Mouse (Mus musculus) neural tube, postnatal 0 days (tissue): ENCODE data around the gene Gm42417. TPM values are rescaled to one million over a fixed set of nuclear protein-coding genes. Genes with fewer than 3 reads are reported as not detected.

ENCODE experiments used
- microRNA-seq: library from miRNA; unstranded; fragments of <30 nt; microRNA quantifications from one replicate; pipeline ENCODE4, GENCODE M21; 2016
- polyA plus RNA-seq: library from polyadenylated mRNA; unstranded; fragments of >200 nt; fragmentation: Nextera tagmentation; extraction: Ambion mirVana; gene quantifications from 2 replicates; pipeline ENCODE4 v1.2.1, GENCODE M21; 2015

Gm42417 gene
- 1.0 TPM in 1 of 2 replicates, not detected in the other for polyA plus RNA-seq

DNA sequence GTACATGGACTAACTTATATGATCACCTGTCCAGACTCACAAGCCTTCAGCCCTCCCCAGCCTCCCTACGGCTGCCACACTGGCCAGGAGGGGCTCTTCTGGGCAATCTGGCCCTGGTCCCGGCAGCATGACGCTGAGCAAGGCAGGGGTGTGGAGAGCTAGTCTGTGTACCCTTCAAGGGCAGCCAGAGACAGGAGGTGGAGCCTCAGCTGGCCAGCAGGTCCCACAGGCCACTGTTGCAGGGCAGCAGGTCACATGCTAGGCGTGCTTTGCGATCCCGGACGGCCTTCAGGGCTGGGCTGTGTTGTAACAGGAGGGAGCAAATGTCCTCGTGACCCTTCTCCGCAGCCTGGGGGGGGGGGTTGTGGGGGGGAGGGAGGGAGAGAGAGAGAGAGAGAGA, at the start of gene Gm42417:
TSS of gene Gm42417 (minus strand) at position 244 of the 400 bp plus-strand sequence.

GRCm38 (mm10) chr1:36558031-36558993, 19.1 kb upstream of the Gm42417 start, which contains the start of gene Sema4c:
Sema4c (minus strand) TSS chr1:36558349.

GRCm38 (mm10) chr1:36546888-36547471, 7.8 kb upstream of the Gm42417 start, which contains the start of gene Ankrd39:
Ankrd39 (minus strand) TSS chr1:36547445.

GRCm38 (mm10) chr1:36536783-36537182, 2.4 kb downstream of the Gm42417 start, which contains the start of gene Ankrd23:
Ankrd23 (minus strand) TSS chr1:36536883.

GRCm38 (mm10) chr1:36511289-36512021, 27.8 kb downstream of the Gm42417 start, which contains the start of gene Cnnm3:
Cnnm3 (plus strand) TSS chr1:36511867.

Small RNA genes lying within 50 kb of the gene (microRNA-seq; reads per million reads assigned to microRNA genes)
- gene Gm47280 = not detected

Other genes with a start within 250 kb of the Gm42417 start
- 6.2 and 9.0 TPM in 2 replicates for gene Arid5a, start 231.7 kb downstream of the Gm42417 start, polyA plus RNA-seq
- 26.1 and 29.2 TPM in 2 replicates for gene Kansl3, start 170.2 kb downstream of the Gm42417 start, polyA plus RNA-seq
- 0.75 and 1.4 TPM in 2 replicates for gene Fer1l5, start 167.1 kb downstream of the Gm42417 start, polyA plus RNA-seq
- 45.8 and 47.6 TPM in 2 replicates for gene Lman2l, start 94.2 kb downstream of the Gm42417 start, polyA plus RNA-seq
- 10.9 and 12.5 TPM in 2 replicates for gene Cnnm4, start 67.8 kb downstream of the Gm42417 start, polyA plus RNA-seq
- gene Cnnm3, start 27.6 kb downstream of the Gm42417 start, polyA plus RNA-seq = 5.5 and 6.0 TPM in 2 replicates
- gene Ankrd23, start 2.5 kb downstream of the Gm42417 start, polyA plus RNA-seq = 12.1 and 12.8 TPM in 2 replicates
- 37.0 and 39.4 TPM in 2 replicates for gene Ankrd39, start 8.0 kb upstream of the Gm42417 start, polyA plus RNA-seq
- gene Sema4c, start 18.9 kb upstream of the Gm42417 start, polyA plus RNA-seq = 13.3 and 15.0 TPM in 2 replicates
- gene Fam178b, start 143.8 kb upstream of the Gm42417 start, polyA plus RNA-seq = 0.37 and 0.61 TPM in 2 replicates
- gene Cox5b, start 152.0 kb upstream of the Gm42417 start, polyA plus RNA-seq = 1,119 and 1,157 TPM in 2 replicates
- gene 4933424G06Rik, start 170.7 kb upstream of the Gm42417 start, polyA plus RNA-seq = 0.48 and 1.4 TPM in 2 replicates
- 107 and 117 TPM in 2 replicates for gene Actr1b, start 175.0 kb upstream of the Gm42417 start, polyA plus RNA-seq
- gene Zap70, start 222.4 kb upstream of the Gm42417 start, polyA plus RNA-seq = 1.5 TPM in 2 replicates